Mouse (Mus musculus) c-Kit-positive CD71-positive TER-119-negative erythroid progenitor cells, embryonic 14.5 days (primary cell): ENCODE measurements at regions not wholly inside any gene's neighbourhood (a gene's known extent, or its start where the extent isn't known, plus 50 kb on each side); places are given as distances from the start of the nearest gene placed in this dataset.

ENCODE experiments used
- DNase-seq: peaks from one replicate; pipeline ENCODE4 v3.0.0-alpha.2; 2013; ENCODE audit warnings: low read depth

GRCm38 (mm10) chr13:44558491-44559177, 170.6 kb upstream of the Jarid2 start:
- no peak for DNase-seq

GRCm38 (mm10) chr13:44559178-44559565, 170.1 kb upstream of the Jarid2 start:
- no peak for DNase-seq

- DNase-seq, result no peak
These were observed 169.6 kb upstream of the Jarid2 start for GRCm38 (mm10) chr13:44559706-44560105.

- DNase-seq, result no peak
These were observed 164.6 kb upstream of the Jarid2 start for GRCm38 (mm10) chr13:44564705-44565104.

GRCm38 (mm10) chr13:44567696-44568095, 161.6 kb upstream of the Jarid2 start:
- no peak for DNase-seq

- DNase-seq, result no peak
These were observed 160.0 kb upstream of the Jarid2 start for GRCm38 (mm10) chr13:44569241-44569778.

- DNase-seq, result no peak
These were observed 155.8 kb upstream of the Jarid2 start for GRCm38 (mm10) chr13:44573463-44573862.

GRCm38 (mm10) chr13:44579215-44579614, 150.1 kb upstream of the Jarid2 start:
- no peak for DNase-seq

GRCm38 (mm10) chr13:44580156-44580736, 149.0 kb upstream of the Jarid2 start:
- DNase-seq, result no peak

GRCm38 (mm10) chr13:44580767-44581166, 148.5 kb upstream of the Jarid2 start:
- no peak for DNase-seq

GRCm38 (mm10) chr13:44581947-44582766, 147.1 kb upstream of the Jarid2 start:
- DNase-seq, result no peak

- DNase-seq, result no peak
These were observed 146.5 kb upstream of the Jarid2 start for GRCm38 (mm10) chr13:44582767-44583085.

GRCm38 (mm10) chr13:44583614-44584013, 145.7 kb upstream of the Jarid2 start:
- DNase-seq, result no peak

- no peak for DNase-seq
These were observed 145.1 kb upstream of the Jarid2 start for GRCm38 (mm10) chr13:44584151-44584550.

- no peak for DNase-seq
These were observed 144.7 kb upstream of the Jarid2 start for GRCm38 (mm10) chr13:44584551-44584950.

- DNase-seq, result no peak
These were observed 141.4 kb upstream of the Jarid2 start for GRCm38 (mm10) chr13:44587846-44588245.

- DNase-seq, result no peak
These were observed 134.6 kb upstream of the Jarid2 start for GRCm38 (mm10) chr13:44594645-44595044.

GRCm38 (mm10) chr13:44597666-44598065, 131.6 kb upstream of the Jarid2 start:
- DNase-seq, result no peak

- DNase-seq, result no peak
These were observed 128.2 kb upstream of the Jarid2 start for GRCm38 (mm10) chr13:44601024-44601423.

- DNase-seq, result no peak
These were observed 126.6 kb upstream of the Jarid2 start for GRCm38 (mm10) chr13:44602658-44603057.

- DNase-seq, result no peak
These were observed 121.7 kb upstream of the Jarid2 start for GRCm38 (mm10) chr13:44607316-44608285.

- no peak for DNase-seq
These were observed 121.0 kb upstream of the Jarid2 start for GRCm38 (mm10) chr13:44608286-44608675.
